21 mouse cellular contexts compared by ENCODE assay signal in genomic region chr13:60628657-60628950, GRCm38 (mm10).
"Had no signal": no experiment of that assay in that cellular context is flagged by ENCODE, and none has a peak within 500 bp of the region (broad histone marks: within the 10 kb centered on the region; RNA-seq: fewer than 3 reads in every experiment).

No protein-coding gene starts in this region.

- H3K36me3 ChIP-seq: limb, embryonic 10.5 days; limb, embryonic 13.5 days; liver, embryonic 12.5 days; liver, embryonic 15.5 days; lung, embryonic 15.5 days; midbrain, embryonic 12.5 days; midbrain, embryonic 15.5 days; neural tube, embryonic 12.5 days; neural tube, embryonic 15.5 days; stomach, embryonic 15.5 days had no signal

- H3K4me3 ChIP-seq: limb, embryonic 10.5 days; limb, embryonic 13.5 days; liver, embryonic 12.5 days; liver, embryonic 15.5 days; lung, embryonic 15.5 days; midbrain, embryonic 12.5 days; midbrain, embryonic 15.5 days; neural tube, embryonic 12.5 days; neural tube, embryonic 15.5 days; stomach, embryonic 15.5 days had no signal

- DNase-seq: kidney, adult 18-20 months; kidney, postnatal 25 days; liver; lung, adult 18-20 months; lung, postnatal 10 days; lung, postnatal 4 days; retina, postnatal 1 day; right cerebral cortex, postnatal 25 days; spleen, adult 18-20 months; thymus, postnatal 25 days had no signal

- H3K27ac ChIP-seq: kidney, postnatal 0 days; limb, embryonic 10.5 days; limb, embryonic 13.5 days; liver, embryonic 12.5 days; liver, embryonic 15.5 days; lung, embryonic 15.5 days; midbrain, embryonic 12.5 days; midbrain, embryonic 15.5 days; neural tube, embryonic 12.5 days; neural tube, embryonic 15.5 days; stomach, embryonic 15.5 days had no signal
